Mouse (Mus musculus): ENCODE measurements around the gene Dppa5a.
A peak's percentile ranks its signal among the peaks of the same experiment; 100 is the strongest.
"Not testable (repeated sequence)": the region's sequence is repeated elsewhere in the genome, so short reads cannot be mapped to it uniquely, and the experiment has no call there.

The Dppa5a gene

DNA sequence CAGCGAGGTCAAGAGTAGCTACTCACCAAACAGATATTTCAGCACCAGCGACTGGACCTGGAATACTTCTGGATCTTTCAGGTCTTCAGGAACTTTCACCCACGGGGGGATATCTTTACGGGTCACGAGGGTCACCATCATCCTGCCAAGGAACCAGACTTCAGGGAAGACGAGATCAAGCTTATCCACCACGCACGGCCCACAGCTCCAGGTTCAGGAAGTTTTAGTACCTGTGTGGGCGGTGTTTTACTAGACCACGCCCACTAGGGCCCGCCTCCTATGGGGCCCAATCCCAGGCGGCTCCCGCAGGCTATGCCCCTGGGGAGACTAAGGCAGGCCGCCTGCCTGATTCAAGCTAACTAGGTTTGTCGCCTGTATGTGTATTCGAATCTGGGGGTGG is at the start of gene Dppa5a:
Dppa5a (minus strand) TSS at position 219 of the 400 bp plus-strand sequence.
- DNase-seq (ENCODE audit: low spot score): not testable (repeated sequence)

DNA sequence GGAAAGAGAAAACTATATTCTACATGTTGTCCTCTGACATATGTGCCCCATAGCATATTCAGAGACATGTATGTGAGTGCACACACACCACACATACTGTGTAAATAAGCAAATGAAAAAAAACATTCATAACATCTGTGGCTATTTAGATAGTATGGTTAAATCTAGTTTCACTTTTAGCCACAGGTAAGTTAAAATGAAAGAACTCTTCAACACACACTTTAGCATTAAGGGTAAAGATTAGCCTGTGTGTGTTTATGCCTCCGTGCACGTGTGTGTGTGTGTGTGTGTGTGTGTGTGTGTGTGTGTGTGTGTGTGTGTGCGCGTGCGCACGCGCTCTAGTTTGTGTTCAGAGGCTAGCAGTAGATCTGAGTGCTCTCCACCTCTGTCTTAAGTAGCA is 33.6 kb upstream of the Dppa5a start:
- DNase-seq (ENCODE audit: low spot score): no peak

DNA sequence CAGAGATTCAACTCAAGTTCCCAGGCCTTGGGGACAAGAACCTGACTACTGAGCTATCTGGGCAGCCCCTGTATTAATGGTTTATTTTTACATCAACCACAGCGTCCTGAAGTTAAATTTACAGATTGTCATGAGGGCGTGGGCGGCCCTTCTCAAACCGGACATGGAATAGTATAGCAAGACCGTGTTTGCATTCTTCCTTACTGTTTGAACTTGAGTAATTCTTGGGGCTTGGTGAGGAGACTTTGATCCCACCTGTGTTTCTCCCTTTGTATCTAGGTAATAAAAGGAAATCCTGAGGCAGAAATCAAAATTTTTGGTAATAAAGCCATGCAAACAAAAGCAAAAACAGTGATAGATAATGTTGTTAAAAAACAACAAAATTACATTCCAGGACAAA is 32.6 kb upstream of the Dppa5a start:
- no peak for DNase-seq (ENCODE audit: low spot score)

DNA sequence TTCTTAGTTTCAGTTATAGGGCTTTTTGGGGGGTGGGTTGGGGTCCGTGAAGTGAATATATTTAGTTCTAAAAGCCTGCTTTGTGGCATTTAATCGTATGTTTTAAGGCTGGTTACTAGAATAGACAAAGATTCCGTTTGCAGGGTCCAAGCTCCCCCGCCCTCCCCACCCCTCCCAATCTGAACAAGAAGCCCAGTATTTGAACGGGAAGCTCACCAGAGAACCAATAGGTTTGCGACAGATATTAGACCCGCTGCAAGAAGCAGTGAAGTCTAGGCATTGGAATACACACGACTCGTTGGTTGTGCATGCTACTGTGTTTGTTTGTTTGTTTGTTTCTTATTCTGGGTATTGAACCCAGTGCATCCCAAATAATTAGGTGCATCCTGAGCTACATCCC is 28.5 kb upstream of the Dppa5a start:
- DNase-seq (ENCODE audit: low spot score): no peak

DNA sequence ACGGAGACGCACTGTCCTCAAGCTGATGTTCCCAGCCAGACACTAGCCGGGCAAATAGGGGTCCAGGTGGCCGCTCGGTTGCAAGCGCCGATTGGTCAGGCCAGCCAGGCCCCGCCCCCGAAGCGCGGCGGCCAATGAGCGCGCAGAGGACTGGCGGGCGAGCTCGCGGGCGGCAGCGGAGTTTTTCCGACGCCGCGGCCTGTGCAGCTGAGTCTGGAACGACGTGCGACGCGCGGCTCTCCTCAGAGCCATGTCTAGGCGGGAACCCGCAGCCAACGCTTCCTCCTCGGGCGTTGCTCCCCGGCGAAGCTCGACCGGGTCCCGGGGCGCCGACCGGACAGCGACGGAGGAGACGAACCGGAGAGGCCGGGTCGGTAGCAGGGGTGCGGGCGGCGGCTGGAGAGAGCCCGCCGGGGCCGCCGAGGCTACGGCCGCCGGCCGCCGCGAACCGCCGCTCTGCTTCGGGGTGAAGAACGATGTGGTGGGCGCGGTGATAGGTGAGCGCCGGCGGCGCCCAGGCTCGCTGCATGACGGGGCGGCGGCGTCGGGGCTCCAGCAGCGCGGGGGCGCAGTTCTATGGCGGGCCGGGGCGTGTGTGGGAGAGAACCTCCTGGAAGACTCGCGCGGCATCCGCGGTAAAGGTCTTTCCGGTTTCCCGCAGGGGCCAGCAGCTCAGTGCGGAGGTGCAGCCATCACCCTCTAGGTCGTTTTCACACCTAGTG is 27.8 kb upstream of the Dppa5a start, which contains the start of gene Ddx43:
Ddx43 (plus strand) TSS at position 148 of the 722 bp plus-strand sequence.
- peak; percentile 75 for DNase-seq (ENCODE audit: low spot score)

DNA sequence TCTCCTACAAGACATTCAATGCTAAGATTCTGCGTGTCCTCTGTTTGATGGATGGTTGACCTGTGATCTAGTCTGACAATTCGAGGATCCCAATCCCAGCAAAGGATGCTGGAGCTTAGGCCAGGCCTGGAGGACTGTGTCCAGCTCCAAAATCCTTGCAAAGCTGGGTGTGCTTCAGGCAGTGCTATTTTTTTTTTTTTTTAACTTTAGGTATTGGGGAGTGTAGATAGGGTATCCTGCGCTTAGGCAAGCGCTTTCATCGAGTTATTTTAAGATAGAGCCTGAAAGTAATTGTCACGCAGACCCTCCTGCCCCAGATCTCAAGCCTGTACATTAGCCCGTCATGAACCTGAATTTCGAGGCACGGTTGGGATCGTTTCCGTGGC is 27.3 kb upstream of the Dppa5a start:
- DNase-seq (ENCODE audit: low spot score): no peak

DNA sequence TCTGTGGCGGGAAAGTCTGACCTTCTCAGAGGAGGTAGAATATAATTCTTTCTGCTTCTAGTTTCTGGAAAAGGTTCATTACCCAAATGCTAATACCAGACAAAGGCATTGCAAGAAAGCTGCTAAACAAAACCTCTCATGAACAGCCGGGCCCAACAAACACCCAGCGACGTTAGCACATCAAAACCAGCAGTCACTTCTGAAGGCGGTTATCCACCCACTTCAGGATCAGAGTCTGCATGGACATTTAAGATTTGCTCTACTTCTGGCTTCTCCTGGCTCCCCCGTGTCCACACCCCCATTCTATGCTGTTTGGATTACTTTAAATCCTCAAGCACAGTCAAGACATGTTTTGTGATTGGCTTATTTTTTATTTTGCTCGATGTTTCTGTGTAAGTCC is 26.6 kb upstream of the Dppa5a start:
- DNase-seq (ENCODE audit: low spot score): no peak

DNA sequence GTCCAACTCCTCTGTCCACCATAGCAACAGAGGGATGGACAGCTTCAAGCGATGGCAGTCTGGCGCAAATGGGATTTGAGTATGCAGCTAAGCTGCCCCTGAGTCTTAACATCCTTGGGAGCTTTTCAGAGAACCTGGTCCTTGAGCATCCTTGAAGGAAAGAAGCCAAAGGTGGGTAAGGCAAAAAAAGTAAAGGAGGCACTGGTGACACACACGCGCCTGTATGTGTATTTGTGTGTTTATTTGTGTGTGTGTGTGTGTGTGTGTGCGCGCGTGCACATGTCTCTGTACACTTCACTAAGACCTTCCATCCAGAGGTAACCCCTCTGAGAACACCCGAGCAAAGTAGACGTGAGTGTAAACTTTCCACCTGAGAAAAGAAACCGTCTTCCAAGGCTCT is 25.8 kb upstream of the Dppa5a start:
- DNase-seq (ENCODE audit: low spot score): no peak

DNA sequence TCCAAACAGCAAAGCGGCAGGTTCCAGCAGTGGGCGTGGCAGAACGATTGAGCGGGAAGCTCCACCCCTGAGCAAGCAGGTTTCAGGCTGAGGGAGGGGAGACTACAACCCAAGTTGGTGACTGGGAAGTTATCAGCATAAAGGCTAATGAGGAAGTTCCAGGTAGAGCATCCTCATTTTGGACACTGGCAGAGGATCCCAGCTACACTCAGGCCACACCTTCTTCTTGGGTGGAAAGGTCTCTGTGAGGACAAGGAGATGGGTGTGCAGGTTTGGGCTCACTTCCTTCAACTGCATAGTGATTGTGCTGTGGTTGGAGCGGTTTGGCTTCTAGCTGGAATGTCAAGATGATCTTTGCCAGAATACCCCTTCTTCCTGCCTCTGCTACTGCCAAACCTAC is 22.0 kb upstream of the Dppa5a start:
- no peak for DNase-seq (ENCODE audit: low spot score)

DNA sequence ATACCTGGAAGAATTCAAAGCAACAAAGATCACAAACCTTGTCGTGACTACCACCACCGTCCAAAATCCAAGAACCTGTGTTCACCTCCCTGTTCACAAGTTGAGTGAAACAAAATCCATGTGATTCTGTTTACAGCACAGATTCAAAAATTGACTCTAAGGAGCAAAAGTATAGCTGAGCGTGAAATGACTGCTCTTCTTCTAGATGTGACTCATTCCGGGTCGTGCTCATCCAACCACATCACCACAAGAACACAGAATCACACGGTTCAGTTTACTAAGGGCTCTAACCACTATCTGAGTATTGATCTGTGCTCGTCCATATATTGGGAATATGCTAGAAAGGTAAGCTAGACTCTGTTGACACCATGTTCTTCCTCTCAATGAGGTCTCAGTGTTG is 19.0 kb upstream of the Dppa5a start:
- no peak for DNase-seq (ENCODE audit: low spot score)

DNA sequence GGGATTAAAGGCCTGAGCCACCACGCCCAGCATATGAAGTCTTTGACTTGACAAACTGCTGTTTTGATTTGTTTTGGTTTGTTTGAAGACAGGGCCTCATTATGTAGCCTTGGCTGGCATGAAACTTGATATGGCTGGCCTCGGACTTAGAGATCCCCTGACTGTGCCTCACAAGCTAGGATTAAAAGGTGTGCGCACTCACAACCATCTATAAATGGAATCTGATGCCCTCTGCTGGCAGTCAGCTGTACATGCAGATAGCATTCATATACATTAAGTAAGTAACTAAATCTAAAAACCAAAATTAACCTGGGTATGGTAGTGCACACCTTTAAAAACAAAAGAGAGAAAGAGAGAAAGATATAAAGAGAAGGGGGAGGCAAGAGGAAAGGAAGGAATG is 17.9 kb upstream of the Dppa5a start:
- DNase-seq (ENCODE audit: low spot score): no peak

DNA sequence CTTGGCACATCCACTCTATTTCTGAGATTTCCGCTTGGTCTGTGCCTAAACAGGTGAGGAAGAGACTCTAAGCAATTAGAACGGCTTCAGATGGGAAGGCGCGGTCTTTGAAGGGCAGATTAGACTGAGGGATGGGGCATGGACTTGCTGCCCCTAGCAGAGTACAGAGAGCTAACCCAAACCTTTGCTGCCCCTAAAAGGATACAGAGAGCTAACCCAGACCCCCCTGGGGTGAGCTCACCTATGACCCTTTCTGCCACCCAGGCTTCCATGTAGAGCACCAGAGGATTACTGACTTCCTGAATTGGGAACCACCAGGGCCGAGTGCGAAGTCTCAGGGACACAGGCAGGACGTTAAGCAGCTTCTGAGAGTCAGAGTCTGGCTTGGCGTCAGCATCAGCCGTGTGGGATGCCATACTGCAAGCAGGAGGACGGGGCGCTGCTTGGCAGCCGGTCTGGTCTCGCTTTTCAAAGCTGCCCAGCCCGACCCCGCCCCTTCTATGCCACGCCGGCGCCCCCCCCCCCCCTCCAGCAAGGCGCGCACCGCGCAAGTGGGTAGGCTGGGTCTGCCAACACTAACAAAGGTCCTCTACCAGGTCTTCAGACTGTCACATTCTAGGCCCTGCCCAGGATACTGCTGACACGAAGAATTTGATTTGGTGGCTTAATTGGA is 10.3 kb upstream of the Dppa5a start, which contains the start of gene Ooep:
Ooep (minus strand) TSS at position 613 of the 673 bp plus-strand sequence.
- peak; percentile 68 for DNase-seq (ENCODE audit: low spot score)

DNA sequence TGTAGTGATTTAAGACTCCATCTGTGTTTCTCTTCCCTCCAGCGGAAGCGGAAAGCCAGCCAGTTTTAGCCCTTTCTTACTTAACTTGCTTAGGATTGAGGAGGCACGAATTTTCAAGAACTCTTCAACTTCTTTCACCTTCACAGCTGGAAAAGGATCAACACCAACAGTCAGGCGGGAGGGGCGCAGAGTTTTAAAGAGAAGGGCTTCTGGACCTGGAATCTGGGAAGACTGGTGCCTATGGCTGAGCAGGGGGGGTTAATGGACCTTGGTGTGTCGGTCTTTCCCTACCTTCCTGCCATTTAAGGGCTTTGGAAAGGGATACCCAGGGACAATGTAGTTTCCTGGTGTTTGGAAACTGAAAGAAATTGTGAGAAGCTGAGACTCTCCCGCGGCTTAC is 9.6 kb upstream of the Dppa5a start:
- no peak for DNase-seq (ENCODE audit: low spot score)

DNA sequence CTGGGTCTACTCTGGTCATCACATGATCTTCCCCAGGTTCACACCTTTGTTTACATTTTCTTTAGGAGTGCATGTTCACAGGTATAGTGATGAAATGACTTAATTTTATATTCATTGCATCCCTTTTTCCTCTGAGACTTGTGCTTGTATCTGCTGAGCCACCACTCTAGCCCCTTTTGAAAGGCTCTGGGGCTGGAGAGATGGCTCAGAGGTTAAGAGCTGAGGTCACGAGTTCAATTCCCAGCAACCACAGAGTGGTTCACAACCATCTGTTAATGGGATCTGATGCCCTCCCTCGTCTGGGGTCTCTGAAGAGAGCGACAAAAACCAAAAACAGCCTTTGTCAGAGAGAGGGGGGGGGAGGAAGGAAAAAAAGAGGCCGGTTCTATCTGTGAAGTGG is 7.5 kb upstream of the Dppa5a start:
- no peak for DNase-seq (ENCODE audit: low spot score)

DNA sequence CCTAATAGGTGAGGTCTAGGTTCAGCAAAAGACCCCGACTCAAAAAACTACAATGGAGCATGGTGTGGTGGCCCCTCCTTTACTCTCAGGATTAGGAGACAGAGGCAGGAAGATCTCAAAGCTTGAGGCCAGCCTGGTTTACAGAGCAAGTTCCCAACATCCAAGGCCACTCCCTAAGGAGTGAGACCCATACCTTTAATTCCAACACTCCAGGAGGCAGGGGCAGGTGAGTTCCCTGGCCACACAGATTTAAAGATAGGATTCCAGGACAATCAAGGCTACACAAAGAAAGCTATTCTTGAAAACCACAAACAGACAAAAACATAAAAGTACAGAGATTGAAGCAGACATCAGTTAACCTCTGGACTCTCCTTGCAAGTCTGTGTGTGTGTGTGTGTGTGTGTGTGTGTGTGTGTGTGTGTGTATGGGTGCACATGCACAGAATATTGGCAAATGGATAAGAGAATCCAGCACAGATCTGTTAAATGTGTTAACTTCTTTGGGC is 7.0 kb upstream of the Dppa5a start:
- DNase-seq (ENCODE audit: low spot score): no peak

DNA sequence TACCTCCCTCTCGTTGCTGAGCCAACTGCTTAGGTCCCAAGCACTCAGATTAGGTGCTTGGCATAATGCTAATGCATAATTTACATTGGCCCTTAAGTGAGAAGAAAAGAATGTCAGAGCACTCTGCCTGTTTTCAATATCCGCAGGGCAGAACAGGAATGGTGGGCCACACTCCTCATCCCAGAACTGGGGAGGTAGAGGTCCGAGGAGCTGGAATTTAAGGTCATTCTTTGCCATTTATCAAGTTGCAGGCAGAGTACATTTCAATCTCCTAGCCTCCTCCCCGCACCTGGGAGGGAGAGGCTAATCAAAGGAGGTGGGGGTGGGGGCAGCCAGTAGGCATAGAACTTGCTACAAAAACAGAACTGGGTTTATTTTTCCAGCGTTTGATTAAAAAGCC is 6.4 kb upstream of the Dppa5a start:
- no peak for DNase-seq (ENCODE audit: low spot score)

DNA sequence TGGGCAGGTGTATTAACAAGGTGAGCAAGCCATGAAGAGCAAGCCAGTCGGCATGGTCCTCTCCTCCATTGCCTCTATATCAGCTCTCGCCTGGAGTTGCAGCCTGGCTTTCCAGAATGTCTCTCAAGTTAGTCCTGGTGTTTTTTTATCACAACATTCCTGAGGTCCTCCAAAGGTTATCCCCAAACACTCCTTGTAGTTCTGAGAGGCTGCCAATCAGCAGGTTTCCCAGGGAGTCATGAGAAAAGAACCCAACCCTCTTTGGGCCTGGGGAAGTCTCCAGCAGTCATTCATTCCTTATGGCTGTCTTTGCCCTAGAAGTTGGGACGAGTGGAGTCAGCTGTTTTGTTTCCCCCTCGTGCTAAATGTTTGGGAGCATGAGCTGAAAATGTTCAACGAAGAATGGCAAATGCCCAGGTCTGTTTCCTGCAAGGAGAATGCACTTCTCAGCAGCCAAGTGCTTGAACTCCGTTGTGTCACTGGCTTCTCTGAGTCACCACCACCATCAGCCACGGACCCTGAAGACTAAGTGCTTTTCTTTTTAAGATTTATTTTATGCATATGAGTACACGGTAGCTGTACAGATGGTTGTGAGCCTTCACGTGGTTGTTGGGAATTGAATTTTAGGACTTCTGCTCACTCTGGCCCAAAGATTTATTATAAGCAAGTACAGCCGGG is 5.0 kb upstream of the Dppa5a start:
- DNase-seq (ENCODE audit: low spot score): no peak

DNA sequence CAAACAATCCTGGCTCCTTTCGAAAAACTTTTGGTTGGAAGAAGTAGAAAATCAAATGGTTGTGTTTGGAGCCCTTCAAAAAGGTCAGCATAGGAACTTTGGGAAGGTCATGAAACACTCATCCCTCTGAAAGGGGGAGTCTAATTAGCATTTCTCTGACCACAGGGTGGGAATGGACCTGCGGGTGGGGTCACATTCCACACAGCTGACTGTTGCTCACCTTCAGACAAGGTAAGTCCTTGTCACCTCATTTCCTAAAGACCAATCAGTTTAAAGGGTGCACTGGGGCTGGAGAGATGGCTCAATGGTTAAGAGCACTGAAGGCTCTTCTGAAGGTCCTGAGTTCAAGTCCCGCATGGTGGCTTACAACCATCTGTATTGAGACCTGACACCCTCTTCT is 3.5 kb upstream of the Dppa5a start:
- no peak for DNase-seq (ENCODE audit: low spot score)

DNA sequence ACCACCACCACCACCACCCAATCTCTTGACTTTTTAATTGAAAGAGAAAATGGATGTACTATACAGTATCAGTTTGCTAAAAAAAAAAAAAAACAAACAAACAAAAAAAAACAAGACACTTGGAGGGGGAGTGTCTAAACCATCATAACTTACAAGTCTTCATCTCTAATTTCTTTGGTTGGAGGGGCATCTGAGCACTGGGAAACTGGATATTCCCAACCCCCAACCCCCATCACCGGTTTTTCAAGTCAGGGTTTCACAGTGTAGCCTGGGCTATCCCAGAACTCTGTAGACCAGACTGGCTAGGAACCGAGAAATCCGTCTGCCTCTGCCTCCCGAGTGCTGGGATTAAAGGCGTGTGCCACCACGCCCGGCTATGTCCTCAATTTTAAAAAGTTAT is 1.8 kb upstream of the Dppa5a start:
- no peak for DNase-seq (ENCODE audit: low spot score)

DNA sequence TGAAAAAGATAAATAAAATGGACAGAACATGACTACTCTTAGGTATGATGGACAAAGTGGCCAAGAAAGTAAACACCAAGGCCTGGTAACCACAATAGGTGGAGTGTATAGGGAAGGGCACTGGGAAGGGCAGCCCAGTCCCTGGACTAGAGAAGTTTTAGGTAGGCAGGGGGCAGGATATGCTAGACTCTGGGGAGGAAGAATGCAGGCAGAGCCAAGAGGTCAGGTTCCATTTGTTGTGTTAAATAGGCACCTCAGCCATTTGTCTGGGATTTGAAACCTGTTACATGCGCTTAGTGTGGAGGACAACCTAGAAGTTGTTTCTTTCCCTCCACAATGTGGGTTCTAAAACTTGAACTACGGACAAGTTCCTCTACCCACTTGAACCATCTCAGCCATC is 1.4 kb upstream of the Dppa5a start:
- DNase-seq (ENCODE audit: low spot score): no peak

DNA sequence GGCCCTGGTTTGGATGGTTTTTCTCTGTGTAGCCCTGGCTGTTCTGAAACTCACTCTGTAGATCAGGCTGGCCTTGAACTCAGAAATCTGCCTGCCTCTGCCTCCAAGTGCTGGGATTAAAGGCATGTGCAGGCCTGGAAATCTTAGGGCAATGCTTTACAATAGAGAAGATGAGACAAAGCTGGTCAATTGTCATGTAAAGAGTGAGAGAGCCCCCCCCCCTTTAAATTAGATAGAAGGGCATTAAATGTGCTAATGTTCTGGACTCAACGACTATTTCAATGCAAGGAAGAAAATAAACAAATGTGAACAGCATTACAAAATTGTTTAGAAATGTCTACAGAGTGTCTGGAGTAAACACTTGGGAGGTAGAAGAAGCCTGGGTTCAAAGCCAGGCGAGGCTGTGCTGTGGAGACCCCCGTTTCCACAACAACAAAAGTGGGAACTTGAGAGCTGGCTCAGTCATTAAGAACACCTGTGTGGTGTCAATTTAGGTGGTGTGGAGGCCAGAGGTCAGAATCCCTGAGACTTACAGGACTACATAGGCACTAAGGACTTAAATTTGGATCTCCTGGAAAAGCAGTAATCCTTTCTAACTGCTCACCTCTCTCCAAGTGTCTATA is 805 bp upstream of the Dppa5a start:
- DNase-seq (ENCODE audit: low spot score): no peak

DNA sequence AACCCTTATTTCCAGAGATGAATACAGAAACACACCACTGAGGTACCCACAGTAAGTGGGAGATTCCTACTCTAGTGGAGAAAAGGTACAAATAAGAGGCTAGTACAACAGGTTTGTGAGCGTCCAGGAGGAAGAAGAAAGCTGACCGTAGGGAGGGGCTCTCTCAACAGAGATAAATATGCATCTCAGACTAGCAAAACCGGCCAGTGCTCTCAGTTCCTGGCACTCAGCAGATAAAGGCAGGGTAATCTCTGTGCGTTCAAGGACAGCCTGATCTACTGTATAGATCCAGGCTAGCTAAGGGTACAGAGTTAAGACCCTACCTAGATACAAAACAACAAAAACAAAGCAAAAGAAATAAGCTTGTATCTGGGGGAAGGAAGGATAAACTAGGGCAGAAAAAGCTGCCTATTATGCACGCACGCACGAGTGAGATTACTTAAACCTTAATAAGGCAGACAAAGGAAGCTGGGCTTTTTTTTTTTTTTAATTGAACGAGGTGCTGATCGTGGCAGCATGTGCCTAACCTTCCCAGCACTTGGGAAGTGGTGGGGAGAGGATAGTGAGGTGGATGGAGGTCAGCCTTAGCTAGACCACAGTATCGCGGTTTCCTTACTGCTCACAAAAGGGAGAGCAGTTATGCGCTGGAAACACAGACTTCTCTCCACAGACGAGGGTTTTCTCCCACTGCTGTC is 2.0 kb downstream of the Dppa5a start:
- no peak for DNase-seq (ENCODE audit: low spot score)

All from retina, embryonic 14.5 days (tissue).